Mouse (Mus musculus) heart, adult 11 months (tissue): ENCODE results near the gene Cped1.

Experiments used
- DNase-seq: peaks from one replicate; pipeline ENCODE4 v3.0.0; 2022

Cped1 gene

DNA sequence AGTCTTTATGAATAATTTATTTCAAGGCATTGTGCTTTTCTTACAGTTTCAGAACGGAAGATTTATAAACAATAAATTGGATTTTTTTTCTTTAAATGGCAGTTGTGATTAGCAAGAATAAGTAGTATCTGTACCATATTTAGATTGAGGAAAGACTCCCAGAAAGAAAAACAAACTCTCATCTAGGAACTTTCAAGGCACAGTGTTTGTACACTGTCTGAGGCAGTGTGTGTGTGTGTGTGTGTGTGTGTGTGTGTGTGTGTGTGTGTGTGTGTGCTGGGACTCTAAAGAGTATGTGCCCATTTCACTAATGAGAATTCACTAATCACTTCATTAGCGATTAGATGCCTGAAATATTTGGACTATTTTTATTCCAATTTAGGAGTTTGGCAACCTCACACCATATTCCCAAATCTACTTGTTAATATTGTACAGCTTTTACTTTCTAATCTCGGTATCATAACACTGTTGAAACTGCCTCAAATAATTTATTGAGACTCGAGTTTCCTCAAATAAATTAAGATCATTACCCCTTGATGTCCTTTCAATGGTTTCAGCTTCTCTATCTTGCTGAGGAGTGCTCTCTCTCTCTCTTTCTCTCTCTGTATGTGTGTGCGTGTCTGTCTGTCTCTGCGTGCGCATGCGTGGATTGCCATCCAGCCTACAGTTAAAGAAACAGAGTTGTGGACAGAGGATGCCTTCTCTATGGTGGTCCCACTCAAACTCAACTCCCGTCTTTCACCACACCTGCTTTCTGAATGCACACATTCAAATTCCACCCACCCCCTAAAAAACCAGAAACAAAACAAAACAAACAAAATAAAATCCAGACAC lies 41.3 kb downstream of the Cped1 start:
- peak; percentile 14 for DNase-seq

DNA sequence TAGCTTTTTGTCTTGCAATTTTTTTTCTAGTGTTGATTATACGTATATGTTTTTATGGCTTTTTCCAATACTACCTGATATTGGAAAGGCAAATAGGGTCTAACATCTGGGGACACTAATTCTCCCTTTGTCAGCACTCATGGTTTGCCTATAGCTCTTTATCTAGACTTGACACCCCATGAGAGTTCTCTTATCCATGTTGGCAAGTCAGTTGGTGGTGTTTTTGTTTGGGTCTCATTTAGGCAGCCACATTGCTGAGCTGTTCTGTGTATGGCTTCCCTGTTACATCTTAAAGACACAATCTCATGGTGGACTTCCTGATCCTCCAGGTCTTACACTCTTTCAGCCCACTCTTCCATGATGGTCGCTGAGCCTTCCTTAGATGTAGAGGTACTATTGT lies 42.1 kb downstream of the Cped1 start:
- peak; percentile 36 for DNase-seq

DNA sequence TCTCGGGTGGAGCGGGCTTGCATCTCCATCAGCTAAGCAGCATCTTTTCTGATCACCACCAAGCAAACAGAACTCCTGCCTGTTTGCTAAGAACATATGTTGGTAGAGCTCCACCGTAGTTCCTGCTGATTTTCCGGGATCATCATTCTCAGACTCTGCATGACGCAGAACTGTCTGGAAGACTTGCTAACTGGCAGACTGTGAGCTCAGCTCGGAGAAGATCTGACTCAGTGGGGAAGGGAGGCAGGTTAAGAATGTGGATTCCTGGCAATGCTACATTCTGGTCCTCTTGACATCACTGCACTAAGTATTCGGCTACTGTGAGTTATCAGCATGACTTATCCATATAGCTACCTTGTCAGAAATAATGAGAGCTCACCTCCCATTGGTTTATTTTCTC lies 44.7 kb downstream of the Cped1 start:
- peak; percentile 53 for DNase-seq

DNA sequence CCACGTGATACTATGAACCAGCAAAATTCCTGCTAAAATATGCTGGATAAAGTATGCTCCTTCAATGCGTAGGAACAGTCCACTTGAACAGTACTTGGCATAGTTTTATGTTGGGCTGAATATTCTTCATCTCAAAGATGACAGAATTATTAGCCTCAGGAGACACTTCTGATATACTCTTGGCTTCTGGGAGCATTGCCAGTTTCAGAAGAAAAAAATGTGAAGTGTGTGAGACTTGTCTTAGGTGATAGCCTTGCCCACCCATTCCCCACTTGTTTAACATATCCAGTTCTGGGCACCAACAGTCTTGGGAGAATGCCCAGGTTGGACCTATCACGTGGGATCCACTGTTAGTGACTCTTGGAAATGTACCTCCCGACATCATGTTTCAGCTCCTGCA lies 47.5 kb downstream of the Cped1 start:
- peak; percentile 82 for DNase-seq

DNA sequence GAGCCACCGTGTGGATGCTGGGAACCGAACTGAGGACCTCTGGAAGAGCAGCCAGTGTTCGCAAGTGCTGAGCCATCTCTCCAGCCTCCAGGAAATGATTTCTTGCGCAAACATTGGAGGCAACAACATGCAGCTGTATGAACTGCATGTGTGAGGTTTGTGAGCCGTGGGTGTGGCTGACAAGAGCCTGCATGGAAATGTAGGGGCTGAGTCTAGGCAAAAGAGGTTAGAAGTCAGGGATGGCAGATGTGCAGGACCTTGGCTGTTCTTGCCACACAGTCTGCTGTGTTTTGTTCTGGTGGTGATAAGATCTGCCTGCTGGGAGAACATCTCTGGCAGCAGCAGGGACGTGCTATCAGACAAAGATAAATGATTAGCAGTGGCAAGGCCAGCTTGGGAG lies 49.7 kb downstream of the Cped1 start:
- peak; percentile 92 for DNase-seq

DNA sequence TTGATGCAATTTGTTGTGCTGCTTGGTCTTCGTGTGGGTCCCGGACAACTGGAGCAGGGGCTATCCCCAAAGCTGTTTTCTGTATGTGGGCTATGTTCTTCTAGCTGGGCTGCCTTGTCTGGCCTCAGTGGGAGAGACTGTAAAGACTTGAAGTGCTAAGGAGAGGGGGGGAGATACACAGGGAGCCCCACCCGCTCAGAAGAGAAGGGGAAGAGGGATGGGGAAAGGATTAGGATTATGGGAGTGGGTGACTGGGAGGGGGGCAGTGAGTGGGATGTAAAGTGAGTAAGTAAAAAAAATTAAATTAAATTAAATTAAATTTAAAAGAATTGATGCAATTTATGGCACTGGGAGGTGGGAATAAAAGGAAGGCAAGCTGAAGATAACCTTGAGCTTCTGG lies 50.2 kb downstream of the Cped1 start:
- peak; percentile 76 for DNase-seq

DNA sequence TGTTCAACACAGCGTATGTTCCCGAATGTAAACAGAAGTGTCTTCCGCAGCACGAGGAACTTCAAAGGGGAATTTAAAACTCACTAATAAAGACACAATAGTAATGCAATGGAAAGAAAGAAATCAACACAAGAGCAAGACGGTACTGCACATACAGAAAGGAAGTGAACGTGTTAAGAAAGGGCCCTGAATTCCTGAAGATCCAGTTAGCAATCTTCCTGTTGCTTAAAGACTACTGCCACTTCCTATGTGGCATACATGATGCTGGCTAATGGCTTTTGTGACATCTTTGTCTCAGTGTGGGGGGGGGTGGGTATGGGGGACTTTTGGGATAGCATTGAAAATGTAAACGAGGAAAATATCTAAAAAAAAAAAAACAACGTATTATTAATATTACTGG lies 50.7 kb downstream of the Cped1 start:
- peak; percentile 40 for DNase-seq

DNA sequence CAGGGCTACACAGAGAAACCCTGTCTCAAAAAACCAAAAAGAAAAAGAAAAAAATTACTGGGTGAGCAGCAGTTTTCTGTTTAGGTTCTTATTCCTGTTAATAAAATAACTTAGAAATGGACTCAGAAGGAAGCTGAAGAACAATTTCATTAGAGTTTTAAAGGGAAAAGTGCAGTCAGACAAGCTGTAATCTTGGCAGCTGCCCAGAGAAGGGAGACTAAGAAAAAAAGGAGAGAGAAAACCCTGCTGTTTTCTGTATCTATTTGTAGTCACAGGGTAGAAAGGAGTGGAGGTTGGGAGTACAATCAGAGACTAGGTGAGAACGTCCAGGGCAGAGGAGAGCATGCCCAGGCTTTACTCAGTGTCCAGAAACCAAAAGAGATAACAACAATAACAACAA lies 51.2 kb downstream of the Cped1 start:
- no peak for DNase-seq

DNA sequence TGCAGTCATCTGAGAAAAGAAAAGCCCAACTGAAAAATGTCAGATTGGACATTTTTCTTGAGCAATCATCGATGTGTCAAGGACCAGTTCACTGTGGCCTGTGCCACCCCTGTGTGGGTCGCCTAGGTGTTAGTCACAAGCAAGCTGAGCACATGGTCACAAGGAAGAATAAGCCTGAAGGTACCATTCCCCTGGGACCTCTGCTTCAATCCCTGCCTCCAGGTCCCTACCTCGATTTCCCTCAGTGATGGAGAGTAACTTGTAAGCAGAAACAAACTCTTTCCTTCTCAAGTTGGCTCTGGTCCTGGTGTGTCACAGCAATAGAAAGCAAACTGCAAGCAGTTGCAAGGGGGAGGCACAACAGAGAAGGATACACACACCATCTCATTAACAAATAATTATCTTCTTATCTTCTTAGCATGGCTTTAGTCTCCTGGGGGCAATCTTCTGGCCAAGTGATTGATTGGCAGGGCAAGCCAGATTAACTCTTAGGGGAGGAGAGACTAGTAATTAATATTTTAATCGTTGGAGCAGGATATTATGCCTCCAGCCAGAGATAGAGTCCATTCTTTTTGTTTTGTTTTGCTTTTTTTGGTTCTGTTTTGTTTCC lies 51.8 kb downstream of the Cped1 start:
- peak; percentile 91 for DNase-seq

DNA sequence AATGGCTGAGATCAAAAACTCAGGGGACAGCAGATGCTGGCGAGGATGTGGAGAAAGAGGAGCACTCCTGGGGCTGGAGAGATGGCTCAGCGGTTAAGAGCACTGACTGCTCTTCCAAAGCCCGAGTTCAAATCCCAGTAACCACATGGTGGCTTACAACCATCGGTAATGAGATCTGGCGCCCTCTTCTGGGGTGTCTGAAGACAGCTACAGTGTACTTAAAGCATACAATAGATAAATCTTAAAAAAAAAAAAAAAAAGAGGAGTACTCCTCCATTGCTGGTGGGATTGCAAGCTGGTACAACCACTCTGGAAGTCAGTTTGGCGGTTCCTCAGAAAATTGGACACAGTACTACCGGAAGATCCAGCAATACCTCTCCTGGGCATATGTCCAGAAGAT lies 54.0 kb downstream of the Cped1 start:
- DNase-seq: peak; percentile 79

DNA sequence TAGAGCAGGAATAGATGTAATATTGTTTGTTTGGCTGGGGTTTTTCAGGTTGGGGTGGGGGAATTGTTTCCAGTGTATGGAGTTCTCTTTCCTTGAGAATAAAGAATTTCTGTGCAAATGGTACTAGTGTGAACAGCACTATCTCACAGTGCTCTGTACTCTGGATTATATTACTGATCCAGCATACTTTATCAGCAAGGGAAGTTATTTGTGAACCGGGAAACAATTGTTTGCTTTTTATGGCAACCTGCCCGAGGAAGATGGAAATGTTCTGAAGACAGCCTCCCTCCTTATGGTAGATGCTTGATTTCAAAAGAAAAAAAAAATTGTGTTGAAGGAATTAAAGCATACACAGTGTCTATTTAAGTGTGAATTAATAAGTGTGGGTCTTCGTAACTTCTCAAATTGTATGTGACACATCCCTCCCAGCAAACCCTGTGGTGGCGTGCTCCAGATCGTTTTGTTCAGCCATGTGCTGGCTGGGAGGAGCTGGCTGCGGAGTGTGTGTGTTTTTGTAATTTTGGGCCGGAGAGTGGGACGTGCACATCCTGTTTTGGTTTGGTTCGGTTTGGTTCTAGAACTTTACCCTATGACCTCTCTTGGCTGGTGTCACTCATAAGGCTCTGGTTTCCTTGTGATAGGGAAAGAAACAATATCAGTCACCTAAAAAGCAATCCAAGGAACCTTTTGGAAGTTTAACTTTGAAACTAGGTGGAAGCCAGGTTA lies 59.3 kb downstream of the Cped1 start:
- peak; percentile 98 for DNase-seq

DNA sequence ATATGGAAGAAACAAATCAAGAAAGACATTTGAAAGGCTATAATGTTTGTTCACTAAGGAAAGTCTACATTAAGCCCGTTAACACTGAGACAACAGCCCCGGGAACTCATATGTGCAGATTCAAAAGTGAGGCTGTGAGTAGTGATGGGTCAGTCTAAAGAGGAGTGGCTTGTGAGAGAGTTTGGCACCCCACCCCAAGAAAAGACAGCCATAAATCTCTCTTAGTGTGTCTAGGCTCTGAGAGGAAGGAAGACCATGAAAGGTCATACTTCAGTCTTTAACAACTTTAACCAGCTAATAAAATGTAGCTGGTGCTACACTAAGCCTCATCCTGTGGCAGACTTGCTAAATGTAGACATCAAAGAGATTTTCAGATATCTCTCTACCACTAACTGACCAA lies 61.4 kb downstream of the Cped1 start:
- DNase-seq: no peak

DNA sequence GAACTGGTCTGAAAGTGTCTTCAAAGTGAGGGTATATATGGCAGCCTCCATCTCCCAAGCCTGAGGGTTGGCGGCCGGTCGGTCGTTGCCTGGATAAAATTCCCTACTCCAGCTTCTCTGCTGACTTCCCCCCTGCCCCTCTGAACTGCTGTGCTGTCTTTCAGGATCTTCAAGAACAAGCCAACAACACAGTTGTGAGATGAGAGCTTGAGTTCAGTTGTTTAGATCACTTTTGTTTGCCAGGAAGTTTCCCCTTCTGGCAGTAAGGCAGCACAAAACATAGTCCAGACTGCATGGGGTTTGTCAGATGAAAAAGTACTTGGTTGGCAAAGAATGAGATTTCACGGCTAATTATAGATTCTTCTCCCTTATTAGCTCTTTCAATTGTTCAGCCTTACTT lies 63.4 kb downstream of the Cped1 start:
- peak; percentile 94 for DNase-seq

DNA sequence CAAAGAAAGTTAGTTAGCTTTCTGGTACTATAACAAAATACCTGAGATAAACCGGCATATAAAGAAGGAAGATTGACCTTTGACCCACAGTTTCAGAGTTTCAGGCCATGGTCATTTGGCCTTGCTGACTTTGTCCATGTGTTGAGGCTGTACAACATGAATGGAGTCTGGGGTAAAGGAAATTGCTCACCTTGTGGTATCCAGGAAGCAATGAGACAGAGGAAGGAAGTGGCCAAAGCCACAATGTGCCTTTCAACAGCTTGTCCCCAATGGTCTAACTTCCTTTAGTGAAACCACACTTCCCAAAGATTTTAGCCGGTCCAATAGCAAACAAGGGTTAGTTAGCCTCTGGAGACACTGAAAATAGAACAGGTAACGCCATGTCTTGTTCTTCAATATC lies 65.8 kb downstream of the Cped1 start:
- peak; percentile 94 for DNase-seq

DNA sequence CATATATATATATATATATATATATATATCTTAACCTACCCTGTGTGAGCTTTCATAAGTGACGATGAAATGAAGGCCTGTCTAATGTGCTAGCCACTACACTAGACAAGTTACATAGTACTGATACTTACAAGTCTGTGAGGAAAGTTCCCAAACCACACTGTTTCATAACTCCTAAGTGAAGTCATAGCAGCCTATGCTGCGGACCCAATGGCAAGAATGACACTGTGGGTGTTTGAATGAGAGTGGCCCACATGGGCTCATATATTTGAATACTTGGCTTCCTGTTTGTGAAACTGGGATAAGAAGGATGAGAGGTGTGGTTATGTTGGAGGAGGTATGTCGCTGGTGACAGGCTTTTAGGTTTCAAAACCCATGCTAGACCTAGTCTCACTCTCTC lies 67.3 kb downstream of the Cped1 start:
- no peak for DNase-seq

DNA sequence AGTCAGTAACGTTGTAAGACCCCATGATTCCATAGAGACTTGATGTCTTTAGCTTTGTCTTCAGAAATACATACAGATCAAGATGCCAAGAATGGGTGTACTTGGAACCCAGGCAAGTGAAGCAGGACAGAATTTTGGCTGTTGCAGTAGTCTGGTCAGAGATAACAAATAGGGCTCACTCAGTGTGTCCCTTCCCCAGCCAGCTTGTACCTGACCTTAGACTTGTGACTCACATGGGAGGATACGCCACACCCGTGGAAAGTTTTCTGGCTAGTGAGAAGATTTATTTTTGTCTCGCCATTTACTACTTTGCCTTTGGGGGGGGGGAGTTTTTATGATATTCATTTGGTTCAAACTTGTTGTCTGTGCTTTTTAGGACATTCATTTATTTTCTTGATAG lies 78.6 kb downstream of the Cped1 start:
- DNase-seq: peak; percentile 98

DNA sequence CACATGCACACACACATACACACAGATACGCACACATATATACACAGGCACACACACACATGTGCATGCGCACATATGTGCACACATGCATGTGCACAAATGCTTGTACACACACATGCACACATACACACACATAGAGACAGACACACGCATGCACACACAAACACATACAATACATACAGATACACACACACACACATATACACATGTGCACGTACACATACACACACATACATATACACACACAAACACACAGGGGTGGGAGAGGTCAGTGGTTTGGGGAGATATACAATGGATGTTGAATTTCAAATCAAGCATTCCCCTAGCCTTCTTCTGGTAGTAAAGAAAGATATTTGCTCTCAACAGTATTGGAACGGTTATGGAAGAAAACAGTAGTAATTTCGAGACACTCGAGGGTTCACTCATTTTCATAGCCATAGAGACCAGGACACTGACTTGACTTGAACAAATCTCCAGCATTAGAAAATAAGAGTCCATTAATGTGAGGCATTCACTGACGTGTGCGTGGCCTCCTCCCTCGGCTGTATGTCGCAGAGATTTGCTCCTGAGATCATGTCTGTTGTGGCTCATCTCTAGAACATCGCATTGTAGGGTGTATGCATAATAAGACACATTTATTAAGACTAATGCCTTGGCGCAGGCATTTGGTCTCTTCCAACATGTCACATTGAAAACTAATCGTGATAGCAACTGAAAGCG lies 85.0 kb downstream of the Cped1 start:
- peak; percentile 54 for DNase-seq

DNA sequence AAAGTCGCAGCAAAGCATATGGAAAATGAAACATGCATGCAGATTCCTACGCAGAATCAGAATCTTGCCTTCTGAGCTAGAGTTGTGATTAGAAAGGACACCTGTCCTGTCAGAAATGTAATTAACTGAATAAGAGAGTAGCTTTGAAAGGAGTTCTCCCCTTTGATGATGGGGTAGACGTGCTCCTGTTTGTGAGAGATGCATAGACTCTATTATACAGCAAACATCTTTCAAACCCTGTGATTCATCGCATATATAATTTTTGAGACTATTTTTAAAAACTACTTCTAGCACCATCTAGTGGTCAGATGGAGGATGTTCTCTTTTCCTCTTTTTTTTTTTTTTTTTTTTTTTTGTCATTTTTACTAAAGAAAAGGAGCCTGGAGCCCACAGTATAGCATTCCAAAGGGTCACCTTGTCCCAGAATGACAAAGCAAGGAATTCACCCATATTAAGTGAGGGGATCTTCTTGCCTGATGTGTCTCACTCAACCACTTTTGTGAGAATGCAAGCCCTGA lies 85.7 kb downstream of the Cped1 start:
- peak; percentile 45 for DNase-seq

DNA sequence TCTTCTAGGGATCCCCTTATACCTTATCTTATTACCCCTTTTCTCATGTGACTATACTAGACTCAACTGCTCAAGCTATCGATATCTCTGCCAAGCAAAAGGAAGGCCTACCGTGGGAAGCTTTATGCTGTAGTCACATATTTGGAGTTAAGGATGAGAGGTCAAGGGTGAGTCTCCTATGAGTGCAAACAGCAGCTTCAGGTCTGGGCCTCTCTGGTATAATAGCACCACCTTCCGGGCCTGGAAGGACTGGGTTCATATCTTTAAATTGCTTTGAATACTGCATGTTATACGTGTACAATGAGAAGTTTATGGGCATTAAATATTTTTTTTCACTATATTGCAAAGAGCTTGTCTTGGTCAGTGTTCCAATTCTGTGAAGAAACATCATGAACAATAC lies 87.0 kb downstream of the Cped1 start:
- DNase-seq: peak; percentile 58

DNA sequence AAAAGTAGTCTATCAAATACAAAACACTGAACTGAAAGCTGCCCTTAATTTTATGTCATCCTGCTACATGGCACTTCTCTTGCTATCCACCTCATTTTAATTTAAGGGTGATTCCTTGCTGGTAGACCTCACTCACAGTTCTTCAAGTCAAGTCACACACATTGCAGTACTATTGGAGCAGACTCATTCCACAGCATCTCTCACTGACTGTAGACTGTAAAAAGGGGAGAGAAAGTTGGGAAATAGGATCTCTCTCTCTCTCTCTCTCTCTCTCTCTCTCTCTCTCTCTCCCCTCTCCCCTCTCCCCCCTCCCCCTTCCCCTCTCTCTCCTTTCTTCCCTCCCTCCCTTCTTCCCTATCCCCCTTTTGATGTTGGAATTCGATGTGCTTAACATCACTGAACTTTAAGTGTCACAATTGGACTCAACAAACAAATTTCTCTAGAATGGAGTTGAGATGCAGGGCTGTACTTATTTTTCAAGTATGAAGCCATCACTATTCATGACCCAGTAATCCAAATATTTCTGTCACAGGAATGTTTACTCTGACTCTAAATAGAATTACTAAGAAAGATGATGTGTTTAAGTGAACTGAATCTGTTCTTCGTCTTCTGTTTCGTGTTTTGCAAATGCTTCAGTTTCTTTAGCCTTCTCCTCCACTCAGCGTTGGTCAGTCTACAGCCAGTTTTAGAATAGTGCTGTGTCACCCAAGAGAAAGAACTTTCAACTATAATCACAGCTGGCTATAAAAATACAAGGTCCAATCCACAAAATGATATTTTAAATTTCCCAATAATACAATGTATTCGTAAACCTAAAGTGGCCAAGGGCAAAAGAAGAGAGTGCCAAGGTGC lies 88.7 kb downstream of the Cped1 start:
- no peak for DNase-seq

DNA sequence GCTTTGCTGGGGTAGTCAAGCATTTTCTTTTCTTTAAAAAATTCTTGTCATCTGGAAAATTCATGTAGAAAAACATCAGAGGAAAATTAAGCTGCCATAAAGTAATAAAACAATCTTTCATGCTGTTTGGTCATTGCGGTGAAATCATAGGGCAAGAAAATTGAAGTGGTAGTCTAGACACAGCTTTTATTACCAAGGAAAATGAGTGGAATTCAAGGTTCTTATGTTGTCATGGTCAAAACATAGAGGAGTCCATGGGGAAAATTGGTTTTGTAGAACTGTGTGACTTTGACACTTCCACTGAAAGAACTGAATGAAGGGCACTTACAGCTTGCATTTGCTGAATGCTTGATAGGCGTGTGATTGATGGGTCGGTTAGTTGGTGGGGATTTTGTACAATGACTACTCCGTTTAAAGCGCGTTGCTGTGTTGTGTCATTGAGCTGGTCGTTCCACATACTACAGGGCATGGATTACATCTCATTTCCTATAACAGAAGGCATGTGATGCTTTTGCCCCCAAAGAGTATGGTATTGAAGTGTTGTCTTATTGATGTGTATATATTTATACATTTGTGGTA lies 93.1 kb downstream of the Cped1 start:
- no peak for DNase-seq

DNA sequence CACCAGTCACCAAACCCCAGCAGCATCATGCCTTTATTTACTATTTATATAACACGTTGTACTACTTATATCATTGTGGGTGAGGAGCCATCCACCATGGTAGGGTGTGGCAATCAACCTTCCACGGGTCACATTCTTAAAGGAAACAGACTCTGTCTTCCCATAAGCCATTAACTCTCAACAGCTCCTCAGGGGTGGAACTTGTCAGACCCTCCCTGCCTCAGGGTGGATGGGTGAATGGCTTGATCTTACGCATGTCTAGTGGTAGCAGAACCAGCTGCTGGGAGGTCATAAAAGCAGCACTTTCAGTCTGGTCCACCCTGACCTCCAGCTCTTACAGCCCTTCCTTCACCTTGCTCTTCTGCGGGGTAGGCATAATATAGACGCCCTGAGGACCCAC lies 100.3 kb downstream of the Cped1 start:
- peak; percentile 61 for DNase-seq
